Comparison of ENCODE assay signal across 7 mouse cellular contexts in genomic region chr10:53629918-53630250, GRCm38 (mm10). TPM values are rescaled to one million over a fixed set of nuclear protein-coding genes. Genes with fewer than 3 reads are reported as not detected.
DNase-seq lines count a peak whose midpoint lies in the region; ATAC-seq lines count a peak whose summit lies in the region.

No protein-coding gene starts in this region.

- WGBS in embryonic facial prominence, embryonic 11.5 days = 0% methylated on average over 35 of the region's 35 CpGs
- under 1% methylated on average over 35 of the region's 35 CpGs for WGBS in limb, embryonic 11.5 days
- WGBS in midbrain, embryonic 14.5 days = under 1% methylated on average over 35 of the region's 35 CpGs

- H3K4me1 ChIP-seq in embryonic facial prominence, embryonic 11.5 days (ENCODE audit: control insufficient read depth, insufficient read depth, low read length) = no peaks in the 10 kb centered on the region
- 0 out of 2 replicates have a peak, but pooled peaks cover 2% of the 10 kb centered on the region for H3K4me1 ChIP-seq in limb, embryonic 11.5 days (ENCODE audit: control insufficient read depth, insufficient read depth, low read length)
- H3K4me1 ChIP-seq in midbrain, embryonic 14.5 days (ENCODE audit: control insufficient read depth, insufficient read depth, low read length) = no peaks in the 10 kb centered on the region

- peak; percentile 99 for DNase-seq in adrenal gland, postnatal 14 days
- DNase-seq in embryonic facial prominence, embryonic 11.5 days (ENCODE audit: low spot score) = peak; percentile 98
- peak; percentile 100 for DNase-seq in heart, adult 11 months
- peak; percentile 94 for DNase-seq in kidney, adult 18-20 months
- peak; percentile 99 for DNase-seq in limb, embryonic 11.5 days (ENCODE audit: low spot score)
- peak; percentile 98 for DNase-seq in midbrain, embryonic 14.5 days
- peak; percentile 90 to 96 for DNase-seq in spleen, adult 18-20 months

- peak overlapping the region; percentile 82 for H3K9ac ChIP-seq in embryonic facial prominence, embryonic 11.5 days (replicated peaks; ENCODE audit: low read length)
- peak overlapping the region; percentile 79 for H3K9ac ChIP-seq in limb, embryonic 11.5 days (ENCODE audit: low read length)
- peak overlapping the region; percentile 58 for H3K9ac ChIP-seq in midbrain, embryonic 14.5 days (replicated peaks; ENCODE audit: low read length)

- peak overlapping the region; percentile 75 for H3K4me3 ChIP-seq in embryonic facial prominence, embryonic 11.5 days (ENCODE audit: low read depth, low read length)
- H3K4me3 ChIP-seq in limb, embryonic 11.5 days (ENCODE audit: low read depth, low read length) = peak overlapping the region; percentile 68
- peak overlapping the region; percentile 75 for H3K4me3 ChIP-seq in midbrain, embryonic 14.5 days (replicated peaks; ENCODE audit: low read depth, low read length)

- H3K27me3 ChIP-seq in embryonic facial prominence, embryonic 11.5 days (ENCODE audit: control insufficient read depth, insufficient read depth, low read length) = no peaks in the 10 kb centered on the region
- H3K27me3 ChIP-seq in limb, embryonic 11.5 days (ENCODE audit: control insufficient read depth, insufficient read depth, low read length) = no peaks in the 10 kb centered on the region
- no peaks in the 10 kb centered on the region for H3K27me3 ChIP-seq in midbrain, embryonic 14.5 days (ENCODE audit: control insufficient read depth, insufficient read depth, low read length)

- H3K4me2 ChIP-seq in embryonic facial prominence, embryonic 11.5 days (ENCODE audit: low read depth, low read length) = no peak overlapping the region
- H3K4me2 ChIP-seq in limb, embryonic 11.5 days (ENCODE audit: low read depth, severe bottlenecking) = peak overlapping the region; percentile 41; the same call in 1 of the 2 replicates
- H3K4me2 ChIP-seq in midbrain, embryonic 14.5 days (ENCODE audit: low read length) = peak overlapping the region; percentile 42

- H3K36me3 ChIP-seq in embryonic facial prominence, embryonic 11.5 days (replicated peaks; ENCODE audit: control insufficient read depth, insufficient read depth, low read depth, low read length) = no peaks in the 10 kb centered on the region
- no peaks in the 10 kb centered on the region for H3K36me3 ChIP-seq in limb, embryonic 11.5 days (ENCODE audit: control insufficient read depth, insufficient read depth, low read length)
- H3K36me3 ChIP-seq in midbrain, embryonic 14.5 days (ENCODE audit: control insufficient read depth, insufficient read depth, low read length) = 0 out of 2 replicates have a peak, but pooled peaks cover 5% of the 10 kb centered on the region

- peak overlapping the region; percentile 92; the same call in 1 of the 2 replicates for H3K27ac ChIP-seq in embryonic facial prominence, embryonic 11.5 days (replicated peaks; ENCODE audit: low read depth, low read length)
- peak overlapping the region; percentile 95 for H3K27ac ChIP-seq in limb, embryonic 11.5 days (replicated peaks; ENCODE audit: low read depth, low read length)
- H3K27ac ChIP-seq in midbrain, embryonic 14.5 days (replicated peaks; ENCODE audit: low read depth, low read length) = peak overlapping the region; percentile 86

- no peaks in the 10 kb centered on the region for H3K9me3 ChIP-seq in embryonic facial prominence, embryonic 11.5 days (replicated peaks; ENCODE audit: control insufficient read depth, low read length)
- no peaks in the 10 kb centered on the region for H3K9me3 ChIP-seq in limb, embryonic 11.5 days (ENCODE audit: control insufficient read depth, low read length)
- no peaks in the 10 kb centered on the region for H3K9me3 ChIP-seq in midbrain, embryonic 14.5 days (ENCODE audit: control insufficient read depth, low read length)

- ATAC-seq in embryonic facial prominence, embryonic 11.5 days (replicated peaks; ENCODE audit: insufficient number of reproducible peaks, low FRiP score, low TSS enrichment, low read depth) = peak; percentile 98
- ATAC-seq in limb, embryonic 11.5 days (ENCODE audit: insufficient number of reproducible peaks, low FRiP score, low TSS enrichment, low read depth) = peak; percentile 97
- peak; percentile 96 for ATAC-seq in midbrain, embryonic 14.5 days (ENCODE audit: low FRiP score, low TSS enrichment)

RNA-seq across cellular contexts. Expression of gene Mcm9, which starts 0.4 kb away (rescaled TPM):
- 10.2 and 10.9 TPM in 2 replicates for total RNA-seq in adrenal gland, postnatal 14 days (2021)
- polyA plus RNA-seq in embryonic facial prominence, embryonic 11.5 days (2014; fragmentation: Nextera tagmentation; extraction: Ambion mirVana) = 16.2 and 18.2 TPM in 2 replicates
- 16.0 and 17.1 TPM in 2 replicates for polyA plus RNA-seq in limb, embryonic 11.5 days (2014; fragmentation: Nextera tagmentation; extraction: Ambion mirVana)
- polyA plus RNA-seq in midbrain, embryonic 14.5 days (2014; fragmentation: Nextera tagmentation; extraction: Ambion mirVana) = 7.6 and 7.7 TPM in 2 replicates

RNA-seq across cellular contexts. Expression of gene Asf1a, which starts 33.3 kb away (rescaled TPM):
- total RNA-seq in adrenal gland, postnatal 14 days (2021) = 35.9 and 36.5 TPM in 2 replicates
- 190 and 215 TPM in 2 replicates for polyA plus RNA-seq in embryonic facial prominence, embryonic 11.5 days (2014; fragmentation: Nextera tagmentation; extraction: Ambion mirVana)
- 168 and 169 TPM in 2 replicates for polyA plus RNA-seq in limb, embryonic 11.5 days (2014; fragmentation: Nextera tagmentation; extraction: Ambion mirVana)
- polyA plus RNA-seq in midbrain, embryonic 14.5 days (2014; fragmentation: Nextera tagmentation; extraction: Ambion mirVana) = 81.1 and 92.6 TPM in 2 replicates

Comparison
In these comparisons a context has a peak if more than half of its experiments do, and no peak if none do; other contexts are left out.
1. Peak in every context shown above with its lines: DNase-seq, ATAC-seq, H3K4me3 ChIP-seq and H3K27ac ChIP-seq.